Mouse (Mus musculus) heart, embryonic 14.5 days (tissue): ENCODE measurements at regions not wholly inside any gene's neighbourhood (a gene's known extent, or its start where the extent isn't known, plus 50 kb on each side); places are given as distances from the start of the nearest gene placed in this dataset.

Source experiments
- ATAC-seq: fragments of 200-750 bp; cut with Nextera tagmentation; 2 replicates; pipeline ENCODE4 v1.8.0; 2017; ENCODE audit warnings: low read depth, moderate TSS enrichment; ENCODE audit not compliant: insufficient number of reproducible peaks, insufficient read depth, low FRiP score
- H3K27ac ChIP-seq, 2 experiments: fragments of 200-500 bp in 1 of 2; fragments of 300-500 bp in 1 of 2; sonication (generic) in 1 of 2; replicated peaks in 1 of 2; 2 replicates each; pipeline ENCODE4 v1.5.1; 2012 to 2014; ENCODE audit warnings: low read depth in 2 of 2, low read length in 2 of 2, control low read depth in 1 of 2, mild to moderate bottlenecking in 1 of 2, mixed read lengths in 1 of 2; ENCODE audit not compliant: control insufficient read depth in 1 of 2, insufficient read depth in 1 of 2
- H3K27me3 ChIP-seq: fragments of 300-500 bp; sonication (generic); 2 replicates; pipeline ENCODE4 v1.6.1; 2014; ENCODE audit warnings: mild to moderate bottlenecking, low read length, control low read depth; ENCODE audit not compliant: control insufficient read depth, insufficient read depth
- H3K36me3 ChIP-seq: fragments of 300-500 bp; sonication (generic); 2 replicates; pipeline ENCODE4 v1.6.1; 2014; ENCODE audit warnings: mild to moderate bottlenecking, control low read depth, low read length, mixed read lengths; ENCODE audit not compliant: control insufficient read depth, insufficient read depth
- H3K4me1 ChIP-seq, 2 experiments: fragments of 200-500 bp in 1 of 2; fragments of 300-500 bp in 1 of 2; sonication (generic) in 1 of 2; 2 replicates each; pipeline ENCODE4 v1.6.1; 2012 to 2014; ENCODE audit warnings: low read length in 2 of 2, control low read depth in 1 of 2, mixed read lengths in 1 of 2; ENCODE audit not compliant: control insufficient read depth in 2 of 2, insufficient read depth in 2 of 2
- H3K4me2 ChIP-seq: fragments of 300-500 bp; sonication (generic); 2 replicates; pipeline ENCODE4 v1.6.1; 2014; ENCODE audit warnings: mild to moderate bottlenecking, low read length
- H3K4me3 ChIP-seq, 2 experiments: fragments of 200-500 bp in 1 of 2; fragments of 300-500 bp in 1 of 2; sonication (generic) in 1 of 2; 2 replicates each; pipeline ENCODE4 v1.5.1; 2012 to 2014; ENCODE audit warnings: low read length in 2 of 2, mild to moderate bottlenecking in 2 of 2, control low read depth in 1 of 2, low read depth in 1 of 2, moderate library complexity in 1 of 2; ENCODE audit not compliant: control insufficient read depth in 1 of 2, insufficient read depth in 1 of 2
- H3K9ac ChIP-seq: fragments of 300-500 bp; sonication (generic); 2 replicates; pipeline ENCODE4 v1.6.1; 2014; ENCODE audit warnings: mild to moderate bottlenecking, low read length
- H3K9me3 ChIP-seq: fragments of 300-500 bp; sonication (generic); 2 replicates; pipeline ENCODE4 v1.6.1; 2016; ENCODE audit warnings: low read length, control low read depth; ENCODE audit not compliant: control insufficient read depth
- WGBS: fragments of 180-500 bp; shearing (Covaris S2); extraction: QIAGEN DNeasy Blood & Tissue Kit; methylation state at CpG from one replicate; pipeline ENCODE4 v1.1.7; 2014; 5-methylcytosine and 5-hydroxymethylcytosine counted together

GRCm38 (mm10) chr7:51749304-51750129, 112.3 kb upstream of the Gas2 start:
- Histone ChIP-seq H3K27me3 (no peaks in the 10 kb centered on the region), H3K4me3 (no peak overlapping the region)
- WGBS: 70% methylated on average over 14 of the region's 14 CpGs

GRCm38 (mm10) chr7:51750271-51750670, 111.5 kb upstream of the Gas2 start:
- Histone ChIP-seq H3K4me1 (no peaks in the 10 kb centered on the region), H3K27ac (no peak overlapping the region), H3K36me3 (no peaks in the 10 kb centered on the region), H3K4me2 (no peak overlapping the region), H3K9ac (no peak overlapping the region), H3K27me3 (no peaks in the 10 kb centered on the region), H3K9me3 (no peaks in the 10 kb centered on the region), H3K4me3 (no peak overlapping the region)
- 87% methylated on average over 1 of the region's 1 CpGs for WGBS
- ATAC-seq: no peak

More at GRCm38 (mm10) chr7:51749304-51750129, 112.3 kb upstream of the Gas2 start:
- Histone ChIP-seq H3K4me2 (no peak overlapping the region), H3K36me3 (no peaks in the 10 kb centered on the region), H3K9me3 (no peaks in the 10 kb centered on the region), H3K27ac (no peak overlapping the region), H3K4me1 (no peaks in the 10 kb centered on the region), H3K9ac (no peak overlapping the region)
- no peak for ATAC-seq

- Histone ChIP-seq H3K27me3 (no peaks in the 10 kb centered on the region), H3K36me3 (no peaks in the 10 kb centered on the region), H3K27ac (no peak overlapping the region), H3K9ac (no peak overlapping the region), H3K4me1 (no peaks in the 10 kb centered on the region), H3K4me3 (no peak overlapping the region), H3K4me2 (no peak overlapping the region), H3K9me3 (no peaks in the 10 kb centered on the region)
- 84% methylated on average over 11 of the region's 11 CpGs for WGBS
- ATAC-seq: no peak
Observed at GRCm38 (mm10) chr7:51753062-51753461, 108.8 kb upstream of the Gas2 start.

- H3K27ac ChIP-seq: no peak overlapping the region
- H3K4me1 ChIP-seq: no peaks in the 10 kb centered on the region
- no peaks in the 10 kb centered on the region for H3K27me3 ChIP-seq
- H3K36me3 ChIP-seq: no peaks in the 10 kb centered on the region
- WGBS: 79% methylated on average over 13 of the region's 13 CpGs
- H3K4me3 ChIP-seq: no peak overlapping the region
- no peak overlapping the region for H3K4me2 ChIP-seq
- H3K9ac ChIP-seq: no peak overlapping the region
- ATAC-seq: no peak
- no peaks in the 10 kb centered on the region for H3K9me3 ChIP-seq
Observed at GRCm38 (mm10) chr7:51754208-51754888, 107.5 kb upstream of the Gas2 start.

GRCm38 (mm10) chr7:51756218-51756617, 105.6 kb upstream of the Gas2 start:
- WGBS: 39% methylated on average over 3 of the region's 3 CpGs

GRCm38 (mm10) chr7:51759536-51760153, 102.2 kb upstream of the Gas2 start:
- Histone ChIP-seq H3K9me3 (no peaks in the 10 kb centered on the region), H3K27ac (no peak overlapping the region), H3K4me1 (no peaks in the 10 kb centered on the region), H3K36me3 (no peaks in the 10 kb centered on the region), H3K4me3 (no peak overlapping the region), H3K27me3 (no peaks in the 10 kb centered on the region), H3K4me2 (no peak overlapping the region), H3K9ac (no peak overlapping the region)
- WGBS: 62% methylated on average over 3 of the region's 3 CpGs
- no peak for ATAC-seq

More at GRCm38 (mm10) chr7:51756218-51756617, 105.6 kb upstream of the Gas2 start:
- Histone ChIP-seq H3K4me1 (no peaks in the 10 kb centered on the region), H3K4me2 (no peak overlapping the region), H3K4me3 (no peak overlapping the region), H3K9me3 (no peaks in the 10 kb centered on the region), H3K36me3 (no peaks in the 10 kb centered on the region), H3K27ac (no peak overlapping the region), H3K27me3 (no peaks in the 10 kb centered on the region), H3K9ac (no peak overlapping the region)
- ATAC-seq: no peak

GRCm38 (mm10) chr7:51767066-51767465, 94.7 kb upstream of the Gas2 start:
- Histone ChIP-seq H3K27me3 (no peaks in the 10 kb centered on the region), H3K4me2 (no peak overlapping the region), H3K27ac (no peak overlapping the region), H3K9me3 (no peaks in the 10 kb centered on the region), H3K4me3 (no peak overlapping the region), H3K9ac (no peak overlapping the region), H3K4me1 (no peaks in the 10 kb centered on the region), H3K36me3 (no peaks in the 10 kb centered on the region)
- ATAC-seq: no peak
